Mouse (Mus musculus) lung, postnatal 0 days (tissue): ENCODE results near the gene Bst2. TPM values are rescaled to one million over a fixed set of nuclear protein-coding genes. Genes with fewer than 3 reads are reported as not detected.

Source experiments
- ATAC-seq: fragments of 200-750 bp; cut with Nextera tagmentation; 2 replicates; pipeline ENCODE4 v1.8.0; 2017; ENCODE audit warnings: moderate library complexity
- DNase-seq: peaks from one replicate; pipeline ENCODE4 v3.0.0-alpha.2; 2016; ENCODE audit warnings: low spot score
- H3K27ac ChIP-seq: fragments of 300-500 bp; sonication (generic); 2 replicates; pipeline ENCODE4 v1.5.1; 2014; ENCODE audit warnings: antibody characterized with exemption, mild to moderate bottlenecking, low read length, mixed read lengths
- H3K27me3 ChIP-seq: fragments of 300-500 bp; sonication (generic); replicated peaks from 2 replicates; pipeline ENCODE4 v1.6.1; 2014; ENCODE audit warnings: low read length, mixed read lengths; ENCODE audit not compliant: insufficient read depth
- H3K36me3 ChIP-seq: fragments of 300-500 bp; sonication (generic); 2 replicates; pipeline ENCODE4 v1.6.1; 2014; ENCODE audit warnings: low read length, mixed read lengths; ENCODE audit not compliant: insufficient read depth
- H3K4me1 ChIP-seq: fragments of 300-500 bp; sonication (generic); 2 replicates; pipeline ENCODE4 v1.6.1; 2014; ENCODE audit warnings: antibody characterized with exemption, low read depth, low read length, mixed read lengths; ENCODE audit not compliant: insufficient read depth
- H3K4me2 ChIP-seq: fragments of 300-500 bp; sonication (generic); replicated peaks from 2 replicates; pipeline ENCODE4 v1.6.1; 2014; ENCODE audit warnings: low read depth, mild to moderate bottlenecking, low read length, moderate library complexity, mixed read lengths
- H3K4me3 ChIP-seq: fragments of 300-500 bp; sonication (generic); 2 replicates; pipeline ENCODE4 v1.5.1; 2014; ENCODE audit warnings: low read depth, low read length
- H3K9ac ChIP-seq: fragments of 300-500 bp; sonication (generic); replicated peaks from 2 replicates; pipeline ENCODE4 v1.6.1; 2014; ENCODE audit warnings: low read depth, mild to moderate bottlenecking
- H3K9me3 ChIP-seq: fragments of 300-500 bp; sonication (generic); 2 replicates; pipeline ENCODE4 v1.6.1; 2016; ENCODE audit warnings: low read length, mixed read lengths
- CTCF ChIP-seq: IDR thresholded peaks from 2 replicates; pipeline ENCODE4 v1.5.1; 2016; ENCODE audit warnings: antibody characterized with exemption, mild to moderate bottlenecking
- EP300 ChIP-seq: IDR thresholded peaks from 2 replicates; pipeline ENCODE4 v1.6.1; 2016; ENCODE audit warnings: antibody characterized with exemption, mild to moderate bottlenecking, control low read depth
- WGBS: fragments of 180-500 bp; shearing (Covaris S2); extraction: QIAGEN DNeasy Blood & Tissue Kit; methylation state at CpG from one replicate; pipeline ENCODE4 v1.1.7; 2014; 5-methylcytosine and 5-hydroxymethylcytosine counted together
- polyA plus RNA-seq: library from polyadenylated mRNA; unstranded; fragments of >200 nt; fragmentation: Nextera tagmentation; extraction: Ambion mirVana; gene quantifications from 2 replicates; pipeline ENCODE4 v1.2.1, GENCODE M21; 2015

Bst2 gene
- polyA plus RNA-seq, 1 experiment from 2014 or later, result 99.8 TPM

DNA sequence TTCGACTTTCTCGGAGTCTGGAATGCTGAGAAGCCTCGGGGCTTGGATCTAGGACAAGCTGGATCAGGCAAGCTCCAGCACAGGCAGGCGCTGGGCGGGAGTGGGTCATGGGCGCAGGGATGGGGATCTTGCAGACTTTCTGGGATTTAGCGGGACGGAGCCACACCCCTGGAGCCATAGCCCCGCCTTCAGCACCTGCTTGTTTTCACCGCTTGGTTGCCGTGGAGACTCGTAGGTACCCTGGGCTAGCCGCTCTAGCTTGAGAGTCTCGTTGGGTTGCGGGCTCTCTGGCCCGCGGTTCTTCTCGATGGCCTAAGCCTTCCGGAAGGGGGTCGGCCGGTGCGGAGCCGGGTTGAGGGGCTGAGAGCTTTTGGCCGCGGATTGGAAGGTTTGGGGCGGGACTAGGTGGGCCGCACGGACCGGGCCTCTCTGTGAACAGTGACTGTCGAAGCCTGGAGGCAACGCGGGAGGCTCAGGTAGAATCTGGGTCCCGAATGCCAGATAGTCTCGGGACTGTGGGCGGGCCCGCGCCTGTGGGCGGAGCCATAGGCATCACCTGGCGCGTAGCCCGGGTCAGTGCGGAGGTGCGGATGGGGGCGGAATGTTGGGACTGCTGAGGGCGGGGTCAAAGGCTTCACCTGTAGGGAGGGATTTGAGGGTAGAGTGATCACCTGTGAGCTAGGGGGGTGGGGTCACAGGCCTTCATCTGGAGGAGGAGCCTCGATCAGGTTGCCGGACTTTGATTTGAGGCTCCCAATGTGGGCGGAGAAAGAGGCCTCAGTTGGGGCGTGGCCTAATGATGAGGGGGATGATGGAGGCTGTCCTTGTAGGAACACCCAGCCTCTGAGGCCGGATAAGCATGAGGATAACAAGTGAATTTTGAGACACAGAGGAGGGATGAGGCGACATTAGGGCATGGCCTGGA, 32.4 kb upstream of the Bst2 start:
- WGBS, result 1% methylated on average over 50 of the region's 51 CpGs
- no peaks in the 10 kb centered on the region for H3K9me3 ChIP-seq
- H3K27ac ChIP-seq, result peak overlapping the region; percentile 90
- H3K4me3 ChIP-seq, result peak overlapping the region; percentile 47
- peaks cover 10% of the 10 kb centered on the region; the same call in 1 of the 2 replicates for H3K4me1 ChIP-seq
- H3K27me3 ChIP-seq, result no peaks in the 10 kb centered on the region
- DNase-seq (peak; percentile 96), ATAC-seq (peak; percentile 79)
- no peaks in the 10 kb centered on the region for H3K36me3 ChIP-seq
- TF ChIP-seq EP300, result 0 out of 2 replicates have a peak, but pooled peaks have one; percentile 38
- TF ChIP-seq CTCF, result no peak
- peak overlapping the region; percentile 69 for H3K4me2 ChIP-seq
- 0 out of 2 replicates have a peak overlapping the region, but pooled peaks have one; percentile 12 for H3K9ac ChIP-seq

DNA sequence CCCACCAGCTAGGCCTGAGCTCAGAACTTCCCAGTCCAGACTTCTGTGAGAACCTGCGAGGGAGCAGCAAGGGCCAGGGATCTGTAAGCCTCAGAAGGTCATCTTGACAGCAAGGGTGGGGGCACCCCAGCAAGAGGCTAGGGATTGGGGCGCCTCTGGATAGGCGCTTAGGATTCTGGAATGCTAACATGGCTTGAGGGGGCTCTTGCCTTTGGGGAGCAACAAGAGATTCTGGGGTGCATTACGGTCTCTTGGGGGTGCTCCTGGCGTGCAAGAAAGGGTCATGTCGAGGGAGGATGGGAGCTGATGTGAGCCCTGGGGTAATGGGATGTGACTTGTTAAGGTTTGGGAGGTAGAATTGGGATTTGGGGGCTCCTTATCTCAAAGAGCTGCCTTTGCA, 31.7 kb upstream of the Bst2 start:
- DNase-seq (no peak), ATAC-seq (no peak)
- H3K4me1 ChIP-seq, result peaks cover 10% of the 10 kb centered on the region; the same call in 1 of the 2 replicates
- H3K4me2 ChIP-seq, result peak overlapping the region; percentile 69
- no peaks in the 10 kb centered on the region for H3K36me3 ChIP-seq
- no peaks in the 10 kb centered on the region for H3K27me3 ChIP-seq
- TF ChIP-seq CTCF (no peak), EP300 (no peak)
- H3K9ac ChIP-seq, result no peak overlapping the region
- H3K27ac ChIP-seq, result peak overlapping the region; percentile 90
- H3K9me3 ChIP-seq, result no peaks in the 10 kb centered on the region
- 33% methylated on average over 6 of the region's 6 CpGs for WGBS
- peak overlapping the region; percentile 47; the same call in 1 of the 2 replicates for H3K4me3 ChIP-seq

DNA sequence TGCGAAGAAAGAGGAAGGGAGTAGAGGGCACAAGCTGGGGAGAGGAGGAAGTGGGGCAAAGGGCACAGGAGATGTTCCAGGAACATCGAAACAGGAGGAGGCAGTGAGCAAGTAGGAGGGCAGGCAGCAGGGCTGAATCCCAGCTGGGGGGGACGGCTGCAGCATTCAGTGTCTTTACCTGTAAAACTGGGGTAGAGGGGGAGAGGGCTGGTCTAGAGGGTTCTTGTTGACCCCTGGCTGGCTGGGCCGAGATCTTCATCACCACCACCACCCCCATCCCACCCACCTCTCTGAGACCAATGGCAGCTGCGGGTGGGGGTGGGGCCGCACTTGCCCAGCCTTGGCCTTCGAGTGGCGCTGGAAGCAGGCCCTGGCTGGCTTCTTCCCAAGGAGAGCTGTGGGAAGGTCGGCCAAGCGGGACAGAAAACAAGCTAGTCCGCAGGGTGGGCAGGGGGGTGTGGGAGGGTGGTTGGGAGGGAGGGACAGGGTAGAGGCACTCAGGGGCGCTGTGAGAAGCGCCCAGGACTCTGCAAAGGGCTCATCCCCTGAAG, 31.2 kb upstream of the Bst2 start, which contains the start of gene Slc27a1:
Gene Slc27a1, plus strand, starts transcription at position 496 of the 551 bp plus-strand sequence.
- 0 out of 2 replicates have a peak within 1 kb of the TSS, but pooled peaks have one; percentile 12 for H3K9ac ChIP-seq
- no peak for ATAC-seq
- H3K4me1 ChIP-seq, result peaks cover 10% of the 10 kb centered on the region; the same call in 1 of the 2 replicates
- H3K4me3 ChIP-seq, result peak within 1 kb of the TSS; percentile 47
- H3K27ac ChIP-seq, result peak within 1 kb of the TSS; percentile 90
- WGBS, result 11% methylated on average over 13 of the region's 13 CpGs
- H3K4me2 ChIP-seq, result peak within 1 kb of the TSS; percentile 69
- no peaks in the 10 kb centered on the region for H3K9me3 ChIP-seq
- H3K36me3 ChIP-seq, result no peaks in the 10 kb centered on the region
- no peaks in the 10 kb centered on the region for H3K27me3 ChIP-seq
- peak; percentile 53 for DNase-seq
- TF ChIP-seq EP300 (no peak), CTCF (no peak)

DNA sequence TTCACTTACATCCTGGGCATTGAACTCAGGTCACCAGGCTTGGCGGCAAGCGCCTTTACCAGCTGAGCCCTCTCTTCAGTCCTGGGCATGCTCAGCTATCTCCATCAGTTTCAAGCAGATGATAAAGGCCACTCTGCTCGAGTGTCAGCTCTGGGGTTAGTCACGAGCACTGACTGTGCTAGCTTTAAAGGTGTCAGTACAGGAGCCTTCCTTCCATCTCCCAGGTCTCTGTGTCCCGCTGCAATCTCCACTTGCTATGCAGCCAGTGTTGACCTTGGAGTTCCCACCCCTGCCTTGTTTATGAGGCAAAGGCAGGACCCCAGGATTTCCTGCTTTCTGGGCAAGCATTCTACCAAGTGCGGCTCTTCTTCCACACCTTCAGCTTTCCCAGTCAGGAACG, 30.3 kb upstream of the Bst2 start:
- no peak for ATAC-seq
- H3K36me3 ChIP-seq, result no peaks in the 10 kb centered on the region
- H3K9ac ChIP-seq, result no peak overlapping the region
- peaks cover 11% of the 10 kb centered on the region; the same call in 1 of the 2 replicates for H3K4me1 ChIP-seq
- no peak overlapping the region for H3K4me2 ChIP-seq
- peak overlapping the region; percentile 32; the same call in 1 of the 2 replicates for H3K27ac ChIP-seq
- H3K9me3 ChIP-seq, result no peaks in the 10 kb centered on the region
- no peak overlapping the region for H3K4me3 ChIP-seq
- 60% methylated on average over 7 of the region's 7 CpGs for WGBS
- TF ChIP-seq EP300, result no peak
- no peak for TF ChIP-seq CTCF
- no peak for DNase-seq
- peaks cover under 1% of the 10 kb centered on the region; the same call in 1 of the 2 replicates for H3K27me3 ChIP-seq

DNA sequence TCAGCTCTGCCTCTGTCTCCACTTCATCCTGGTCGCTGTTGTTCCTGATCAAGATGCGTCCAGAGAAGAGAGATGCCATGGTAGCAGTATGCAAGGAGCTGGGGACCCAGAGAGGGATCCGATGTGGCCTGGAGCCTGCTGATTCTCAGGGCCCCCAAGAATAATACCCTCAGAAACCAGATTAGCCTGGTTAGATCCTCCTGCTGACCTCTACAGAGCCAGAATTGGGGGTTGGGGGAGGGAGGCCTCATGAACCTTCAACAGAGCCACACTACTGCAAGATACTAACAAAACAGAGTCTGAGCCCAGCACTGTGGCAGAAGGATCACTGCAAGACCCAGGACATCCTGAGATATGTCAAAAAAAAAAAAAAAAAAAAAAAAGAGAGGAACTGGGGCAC, 29.2 kb upstream of the Bst2 start, which contains the start of gene Nxnl1:
Gene Nxnl1, minus strand, starts transcription at position 101 of the 400 bp plus-strand sequence.
- Histone ChIP-seq H3K9me3 (no peaks in the 10 kb centered on the region), H3K27ac (no peak within 1 kb of the TSS), H3K36me3 (no peaks in the 10 kb centered on the region), H3K4me1 (peaks cover 13% of the 10 kb centered on the region; the same call in 1 of the 2 replicates), H3K9ac (no peak within 1 kb of the TSS), H3K27me3 (peaks cover 9% of the 10 kb centered on the region), H3K4me2 (no peak within 1 kb of the TSS), H3K4me3 (no peak within 1 kb of the TSS)
- DNase-seq, result no peak
- no peak for ATAC-seq
- no peak for TF ChIP-seq EP300
- TF ChIP-seq CTCF, result no peak
- WGBS, result 56% methylated on average over 3 of the region's 3 CpGs

DNA sequence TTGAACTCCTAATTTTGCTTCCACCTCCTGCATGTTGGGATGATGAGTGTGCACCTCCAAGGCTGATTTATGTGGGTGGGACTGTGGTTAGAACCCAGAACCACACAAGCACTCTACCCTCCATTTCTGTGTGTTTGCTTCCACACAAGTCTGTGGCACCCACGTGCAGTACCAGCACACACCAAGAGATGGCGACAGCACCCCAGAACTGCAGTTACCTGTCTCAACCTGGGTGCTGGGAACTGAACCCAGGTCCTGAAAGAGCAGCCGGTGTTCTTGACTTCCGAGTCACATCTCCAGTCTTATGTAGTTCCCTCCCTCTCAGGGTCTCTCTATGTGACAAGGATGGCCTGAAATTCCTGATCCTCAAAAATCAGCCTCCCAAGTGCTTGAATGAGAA, 26.7 kb upstream of the Bst2 start:
- H3K27me3 ChIP-seq, result peaks cover 18% of the 10 kb centered on the region
- no peaks in the 10 kb centered on the region for H3K36me3 ChIP-seq
- peak; percentile 32 for TF ChIP-seq CTCF
- no peak for TF ChIP-seq EP300
- no peak overlapping the region for H3K27ac ChIP-seq
- H3K4me1 ChIP-seq, result peaks cover 11% of the 10 kb centered on the region; the same call in 1 of the 2 replicates
- H3K4me3 ChIP-seq, result no peak overlapping the region
- H3K9me3 ChIP-seq, result no peaks in the 10 kb centered on the region
- no peak overlapping the region for H3K9ac ChIP-seq
- no peak for DNase-seq
- no peak for ATAC-seq
- 82% methylated on average over 4 of the region's 4 CpGs for WGBS
- H3K4me2 ChIP-seq, result no peak overlapping the region
